Mouse (Mus musculus) layer of hippocampus, adult 2 months (tissue): Measurements from ENCODE around the gene Kirrel. TPM values are rescaled to one million over a fixed set of nuclear protein-coding genes. Genes with fewer than 3 reads are reported as not detected.

ENCODE experiments used
- DNase-seq, 2 experiments: peaks; one replicate each; pipeline ENCODE4 v3.0.0; 2022; ENCODE audit warnings: low spot score in 2 of 2
- H3K27ac ChIP-seq: fragments of 200-600 bp; 2 replicates; pipeline ENCODE4 v1.8.1; 2022
- H3K4me3 ChIP-seq: fragments of 200-600 bp; 2 replicates; pipeline ENCODE4 v1.8.1; 2022; ENCODE audit warnings: mild to moderate bottlenecking
- CTCF ChIP-seq: fragments of 200-600 bp; conservative IDR thresholded peaks from 2 replicates; pipeline ENCODE4 v1.8.1; 2022; ENCODE audit warnings: antibody characterized with exemption, mild to moderate bottlenecking, moderate library complexity
- total RNA-seq, 2 experiments: library from RNA; stranded (reverse); gene quantifications; 2 replicates each; pipeline ENCODE4 v1.2.3; 2021

Kirrel gene
- total RNA-seq, 2 experiments from 2014 or later: 3.0 to 3.4 TPM

DNA sequence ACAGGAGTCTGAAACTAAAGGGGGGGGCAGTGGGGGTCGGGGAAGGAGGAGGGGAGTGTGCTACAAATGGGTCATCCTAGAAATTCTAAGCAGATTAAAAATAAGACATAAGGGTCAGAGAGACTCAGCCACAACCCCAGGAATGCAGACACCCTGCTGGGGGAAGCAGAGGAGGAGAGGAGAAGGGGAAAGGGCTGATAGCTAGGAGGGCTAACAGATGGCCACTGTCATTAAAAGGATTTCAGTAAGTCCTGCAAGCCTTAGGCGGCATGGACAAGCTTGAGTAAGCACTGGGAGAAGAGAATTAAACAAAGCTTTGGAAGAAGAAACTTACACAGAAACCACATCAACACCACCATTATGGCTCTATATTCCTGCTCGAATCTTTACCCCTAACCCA is 62.3 kb downstream of the Kirrel start:
- TF ChIP-seq CTCF: no peak
- Histone ChIP-seq H3K4me3 (no peak overlapping the region), H3K27ac (no peak overlapping the region)
- DNase-seq: no peak

DNA sequence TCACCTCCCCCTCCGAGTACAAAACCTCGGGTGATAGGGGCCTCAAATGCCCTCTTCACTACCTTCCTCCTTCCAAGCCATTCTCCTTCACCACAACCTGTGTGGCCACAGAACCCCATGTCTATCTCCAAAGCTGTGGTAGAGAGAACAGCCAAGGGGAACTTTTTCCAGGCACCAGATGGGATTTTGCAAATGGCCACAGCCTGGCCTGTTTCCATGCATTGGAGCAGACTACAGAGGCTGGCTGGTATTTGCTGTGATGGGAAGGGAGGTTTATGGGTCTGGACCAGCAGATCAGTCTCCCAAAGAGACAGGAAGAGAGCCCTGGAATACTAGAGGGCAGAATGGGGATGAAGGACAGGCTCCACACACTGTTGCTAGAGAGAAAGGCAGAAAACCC is 69.7 kb downstream of the Kirrel start:
- no peak for DNase-seq
- Histone ChIP-seq H3K27ac (no peak overlapping the region), H3K4me3 (no peak overlapping the region)
- no peak for TF ChIP-seq CTCF

DNA sequence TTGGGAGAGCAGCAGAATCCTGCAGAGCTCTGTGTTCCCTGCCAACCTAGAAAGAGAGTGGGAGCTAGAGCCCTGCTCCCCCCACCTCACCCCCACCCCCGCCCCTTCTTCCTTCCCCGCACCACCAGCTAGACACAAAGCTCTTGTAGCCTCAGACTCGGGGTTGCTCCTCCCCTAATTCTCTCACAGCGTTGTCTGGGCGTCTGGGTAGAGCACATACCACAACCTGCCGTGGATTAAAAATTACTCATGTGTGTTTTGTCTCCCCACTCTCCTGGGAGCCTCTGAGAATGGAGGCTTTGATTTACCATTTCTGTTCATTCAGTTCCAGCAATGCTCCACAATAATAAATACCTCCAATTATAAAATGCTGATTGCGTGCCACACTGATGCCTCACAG is 72.2 kb downstream of the Kirrel start:
- no peak for TF ChIP-seq CTCF
- no peak for DNase-seq
- Histone ChIP-seq H3K4me3 (no peak overlapping the region), H3K27ac (peak overlapping the region; percentile 43; the same call in 1 of the 2 replicates)

DNA sequence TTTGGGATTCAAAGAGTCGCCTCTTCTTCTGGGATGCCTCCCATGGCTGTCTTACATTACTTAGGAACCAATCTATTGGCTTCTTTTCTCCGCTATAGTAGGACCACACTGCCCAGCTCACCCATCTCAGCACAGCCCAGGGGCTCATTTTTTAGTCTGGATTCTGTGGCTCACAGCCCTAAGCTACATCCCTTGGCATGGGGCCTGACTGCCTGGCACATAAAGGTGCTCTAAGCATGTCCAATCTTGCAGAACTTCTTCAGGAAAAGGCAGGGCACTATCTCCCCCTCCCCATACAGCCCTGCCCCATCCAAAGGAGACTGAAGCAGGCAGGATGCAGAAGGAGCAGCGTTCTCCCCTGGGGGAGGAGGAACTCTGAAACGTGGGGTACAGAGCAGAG is 73.6 kb downstream of the Kirrel start:
- H3K27ac ChIP-seq: no peak overlapping the region
- no peak for DNase-seq
- no peak for TF ChIP-seq CTCF
- no peak overlapping the region for H3K4me3 ChIP-seq

DNA sequence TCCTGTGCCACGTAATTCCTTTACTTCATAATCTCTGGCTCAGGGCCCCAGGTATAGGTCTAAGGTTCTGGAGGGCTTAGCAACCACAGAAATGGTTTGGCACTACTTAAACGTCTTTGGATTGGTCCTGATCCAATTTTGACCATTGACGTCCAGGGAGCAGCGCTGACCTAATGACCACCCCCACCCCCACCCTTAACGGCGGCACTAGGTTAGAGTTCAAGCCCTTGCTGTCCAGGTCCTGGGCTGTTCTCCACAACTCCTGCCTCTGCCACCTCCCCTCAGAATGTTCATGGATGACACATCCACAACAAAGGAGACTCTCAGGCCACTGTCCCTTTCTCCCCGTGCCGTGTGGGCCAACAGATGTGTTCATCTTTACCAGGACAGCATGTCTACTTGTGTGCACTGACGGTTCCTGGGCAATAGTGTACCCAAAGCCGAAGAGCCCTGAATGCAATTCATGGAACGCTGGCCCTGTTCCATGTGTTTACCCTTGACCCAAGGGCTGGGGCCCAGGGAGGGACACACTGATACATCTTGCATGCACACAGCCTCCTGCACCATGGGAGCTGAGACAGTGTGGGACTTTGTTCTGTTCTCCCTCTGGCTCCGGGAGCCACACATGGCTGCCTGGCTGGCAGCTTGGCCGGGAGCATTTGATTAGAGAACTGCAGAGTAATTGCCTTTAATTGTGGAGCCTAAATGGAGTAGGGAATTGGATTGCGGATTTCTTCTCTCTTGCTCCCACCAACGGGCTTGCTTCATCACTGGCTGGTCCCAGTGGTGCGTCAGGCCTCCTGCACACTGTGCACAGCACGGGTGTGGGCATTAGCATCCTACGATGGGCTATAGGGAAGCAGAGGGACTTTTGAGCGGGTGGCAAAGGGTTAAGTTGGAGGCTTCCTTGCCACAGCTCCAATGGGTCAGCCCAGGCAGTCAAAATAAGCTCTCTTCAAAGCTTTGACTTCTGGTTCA is 76.3 kb downstream of the Kirrel start:
- peak; percentile 39 to 49 for DNase-seq
- Histone ChIP-seq H3K4me3 (no peak overlapping the region), H3K27ac (peak overlapping the region; percentile 86)
- TF ChIP-seq CTCF: no peak

DNA sequence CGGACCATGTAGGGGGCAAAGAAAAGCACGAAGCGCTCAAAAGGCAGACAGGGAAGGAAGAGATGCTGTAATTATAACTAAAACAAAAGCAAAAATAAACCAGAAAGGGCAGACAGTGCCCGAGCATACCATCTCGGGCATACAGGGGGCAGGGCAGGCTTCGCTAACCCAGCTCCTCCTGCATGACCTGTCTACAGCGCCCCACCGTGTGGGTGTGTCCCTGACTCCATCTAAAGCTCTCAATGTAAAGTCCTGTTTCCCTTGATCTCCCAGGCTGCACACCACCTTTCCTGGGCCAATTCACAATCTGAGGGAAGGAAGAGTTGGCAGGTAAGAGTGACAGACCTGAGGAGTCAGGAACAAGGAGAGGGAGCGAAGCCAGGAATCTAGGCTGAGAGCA is 77.3 kb downstream of the Kirrel start:
- no peak overlapping the region for H3K4me3 ChIP-seq

DNA sequence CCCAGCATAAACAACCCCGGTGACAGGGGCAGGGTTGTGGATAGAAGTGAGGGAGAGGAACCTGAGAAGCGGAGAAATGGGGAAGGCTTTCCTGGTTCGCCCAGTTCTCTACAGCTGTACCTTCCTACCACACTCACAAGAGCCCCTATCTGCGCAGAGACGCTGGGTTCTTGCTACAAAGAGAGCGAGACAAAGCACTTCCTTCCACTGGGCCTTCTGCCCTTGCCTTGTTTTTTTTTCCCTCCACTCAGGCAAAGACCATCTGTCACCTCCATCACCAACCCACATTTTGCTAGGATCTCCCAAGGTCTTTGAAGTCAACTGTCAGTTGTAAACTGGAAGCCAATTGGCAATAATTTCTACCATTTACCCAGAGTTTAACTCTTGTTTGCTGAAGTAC is 80.8 kb downstream of the Kirrel start:
- DNase-seq: no peak
- TF ChIP-seq CTCF: no peak
- no peak overlapping the region for H3K27ac ChIP-seq
- no peak overlapping the region for H3K4me3 ChIP-seq

More for the DNA sequence above, 77.3 kb downstream of the Kirrel start:
- TF ChIP-seq CTCF: no peak
- H3K27ac ChIP-seq: no peak overlapping the region
- DNase-seq: no peak

DNA sequence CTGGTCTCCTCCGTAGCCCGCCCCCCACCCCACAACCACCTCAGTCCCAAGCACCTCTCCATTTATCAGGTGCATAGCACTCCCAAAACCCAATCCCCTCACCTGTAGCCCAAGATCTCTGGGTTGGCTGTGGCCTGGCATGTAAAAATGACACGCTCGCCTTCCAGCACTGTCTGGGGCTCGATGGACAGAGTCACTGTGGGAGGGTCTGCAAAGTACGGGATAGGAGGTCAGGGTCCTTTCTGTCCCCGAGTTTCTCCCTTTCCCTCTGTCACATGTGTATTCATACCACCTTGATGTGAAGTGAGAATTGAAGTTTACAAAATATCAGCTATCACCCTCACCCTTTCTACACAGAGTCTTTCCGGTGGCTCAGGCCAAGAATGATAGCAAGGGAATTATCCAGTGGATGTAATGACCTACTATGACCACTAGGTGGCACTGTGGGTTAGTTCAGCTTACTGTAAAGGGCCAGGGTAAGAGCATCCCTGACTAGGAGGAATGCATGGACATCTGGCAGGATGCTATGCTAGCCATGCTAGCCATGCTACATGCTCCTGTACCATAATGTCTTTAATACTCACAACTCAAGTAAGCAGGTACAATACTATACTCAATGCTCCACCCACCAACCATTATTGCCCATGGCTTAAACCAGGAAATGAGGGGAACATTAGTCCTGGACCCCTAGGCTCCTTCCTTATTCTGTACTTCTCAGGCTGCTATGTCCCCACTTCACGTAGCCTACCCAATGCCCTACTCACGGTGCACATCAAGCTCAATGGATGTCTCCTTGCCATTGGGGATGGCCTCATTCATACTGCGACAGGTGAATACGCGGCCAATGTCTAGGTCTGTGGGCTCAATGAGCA is 84.6 kb downstream of the Kirrel start:
- Histone ChIP-seq H3K27ac (no peak overlapping the region), H3K4me3 (no peak overlapping the region)
- peak; percentile 68 to 74 for DNase-seq
- peak; percentile 97 for TF ChIP-seq CTCF

DNA sequence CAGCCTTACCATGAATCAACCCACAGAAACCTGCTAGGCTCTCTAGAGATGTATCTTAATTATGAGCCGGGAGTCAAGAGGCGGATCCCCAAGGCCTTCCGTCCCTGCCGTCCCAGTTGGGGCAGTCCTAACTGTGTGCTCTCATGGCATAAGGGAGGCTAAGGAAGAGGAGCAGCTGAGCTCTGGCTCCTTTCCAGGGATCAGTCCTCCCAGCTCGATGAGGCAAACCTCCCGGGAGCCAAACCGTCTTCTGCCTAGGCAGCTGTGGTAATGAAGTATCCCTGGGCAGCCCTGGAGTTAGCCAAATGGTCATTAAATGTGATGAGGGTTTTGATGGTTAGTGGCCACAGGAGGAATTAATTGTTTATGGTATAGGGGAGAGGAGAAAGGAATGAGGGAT is 87.4 kb downstream of the Kirrel start:
- Histone ChIP-seq H3K27ac (no peak overlapping the region), H3K4me3 (no peak overlapping the region)
- no peak for DNase-seq
- TF ChIP-seq CTCF: no peak

DNA sequence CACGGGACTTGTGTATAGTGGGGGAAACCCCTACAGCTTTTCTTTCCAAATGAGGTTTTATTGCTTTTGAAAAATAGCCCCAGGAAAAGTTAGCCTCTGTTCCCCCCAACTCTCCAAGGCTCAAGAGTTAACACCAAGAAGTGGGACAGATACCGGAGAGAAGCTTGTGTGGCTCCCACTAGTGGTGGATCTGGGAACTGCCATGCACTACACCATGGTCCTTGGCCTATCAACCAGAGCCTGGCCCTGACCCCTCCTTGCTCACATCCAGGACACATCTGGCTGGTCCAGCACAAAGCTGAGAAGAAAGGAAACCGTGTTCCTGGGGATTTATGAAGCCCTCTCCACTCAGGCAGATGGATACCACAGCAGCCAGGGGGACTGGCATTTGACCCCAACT is 92.3 kb downstream of the Kirrel start:
- peak; percentile 93 for TF ChIP-seq CTCF
- DNase-seq: no peak
- no peak overlapping the region for H3K27ac ChIP-seq
- H3K4me3 ChIP-seq: no peak overlapping the region

DNA sequence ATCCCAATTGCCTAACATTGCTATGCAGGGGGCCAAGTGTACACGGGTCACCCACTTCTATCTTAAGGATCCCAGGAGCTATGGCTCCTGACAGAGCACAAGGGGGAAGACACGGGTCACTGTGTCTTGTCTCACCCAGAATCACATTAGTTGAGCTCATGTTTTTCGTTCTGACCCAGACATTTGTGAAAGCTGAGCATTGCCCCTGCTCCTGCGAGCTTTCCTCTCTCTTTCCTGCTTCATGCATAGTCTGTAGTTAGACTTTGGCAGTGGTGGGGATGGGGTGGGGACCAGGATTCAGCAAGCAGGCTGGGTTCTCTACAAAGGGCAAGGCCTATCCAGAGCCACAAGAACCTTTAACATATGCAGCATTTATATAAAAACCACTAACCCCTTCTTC is 94.8 kb downstream of the Kirrel start:
- TF ChIP-seq CTCF: no peak
- no peak for DNase-seq
- H3K27ac ChIP-seq: no peak overlapping the region
- no peak overlapping the region for H3K4me3 ChIP-seq

DNA sequence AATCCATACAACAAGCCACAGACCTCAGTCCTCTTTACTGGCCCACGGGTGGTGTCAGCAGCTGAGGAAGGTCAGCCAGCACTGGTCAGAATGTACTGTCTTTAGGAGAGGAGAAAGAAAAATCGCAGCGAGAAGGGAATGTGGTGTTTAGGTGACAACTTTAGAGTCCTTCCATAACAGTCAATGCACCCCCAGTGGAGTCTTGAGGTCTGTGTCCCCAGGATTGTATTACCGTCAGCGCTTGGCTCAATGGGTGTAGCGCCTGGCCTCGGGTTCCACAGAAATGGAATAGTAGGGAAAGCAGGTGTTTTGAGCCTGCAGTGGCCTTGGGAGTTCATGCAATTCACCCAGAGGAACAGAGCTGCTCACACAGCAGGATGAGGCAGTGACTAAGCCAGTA is 95.2 kb downstream of the Kirrel start:
- DNase-seq: no peak
- H3K27ac ChIP-seq: no peak overlapping the region
- no peak for TF ChIP-seq CTCF
- H3K4me3 ChIP-seq: no peak overlapping the region

DNA sequence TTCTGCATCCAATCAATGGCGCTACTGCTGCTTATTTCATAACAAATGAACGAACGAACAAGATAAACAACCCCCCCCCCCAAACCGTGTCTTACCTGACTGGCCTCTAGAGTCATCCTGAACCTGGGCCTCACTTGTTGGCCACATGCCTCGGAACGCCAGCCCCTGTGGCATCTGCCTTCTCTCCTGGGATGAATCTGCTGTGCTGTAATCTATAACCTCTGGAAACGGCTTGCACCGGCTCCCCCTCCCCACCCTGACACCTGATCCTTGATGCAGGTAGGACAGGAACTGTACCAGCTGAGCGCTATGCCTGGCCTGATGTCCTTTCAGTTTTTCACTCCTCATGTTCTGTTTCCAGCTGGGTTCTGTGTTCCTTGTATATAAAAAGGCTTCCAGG is 96.9 kb downstream of the Kirrel start:
- no peak for DNase-seq
- Histone ChIP-seq H3K4me3 (no peak overlapping the region), H3K27ac (no peak overlapping the region)
- no peak for TF ChIP-seq CTCF
